Mouse (Mus musculus): ENCODE data around the gene Bcl7b.

DNA sequence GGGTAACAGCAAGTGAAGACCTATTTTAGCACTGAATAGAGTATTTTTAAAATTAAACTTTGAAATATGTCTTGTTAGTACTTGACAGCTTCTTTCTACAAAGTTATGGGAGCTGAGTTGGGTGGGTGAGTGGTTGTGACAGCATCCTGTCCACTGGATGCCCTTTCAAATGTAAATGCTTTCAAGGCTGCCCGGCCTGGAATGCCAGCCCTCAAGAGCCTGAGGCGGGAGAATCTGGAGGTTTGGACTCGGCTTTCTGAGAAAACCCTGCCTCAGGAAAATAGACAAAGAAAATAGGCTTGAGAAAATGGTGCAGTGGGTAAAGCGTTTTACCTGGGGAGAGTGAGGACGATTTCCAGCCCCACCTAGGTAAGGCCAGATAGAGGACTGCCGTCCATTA is 13.7 kb downstream of the Bcl7b start:
- TF ChIP-seq GATA1 (IDR thresholded peaks at IDR 0.05; ENCODE audit: borderline replicate concordance, low read length), result no peak
- TF ChIP-seq CTCF (IDR thresholded peaks at IDR 0.05; ENCODE audit: low read depth, low read length), result no peak
- no peak for TF ChIP-seq TAL1 (conservative IDR thresholded peaks at IDR 0.05; ENCODE audit: low read depth, low read length)
- TF ChIP-seq POLR2AphosphoS5 (IDR thresholded peaks at IDR 0.05; ENCODE audit: insufficient replicate concordance, low read depth, low read length), result no peak
- TF ChIP-seq GATA2 (IDR thresholded peaks at IDR 0.05; ENCODE audit: borderline replicate concordance, low read depth, low read length), result no peak

Data from G1E (cell line).